Mouse (Mus musculus) ES-Bruce4 (cell line): Measurements from ENCODE around the gene Adh6b. TPM values are rescaled to one million over a fixed set of nuclear protein-coding genes. Genes with fewer than 3 reads are reported as not detected.

Source experiments
- H3K27ac ChIP-seq: 2 replicates; pipeline ENCODE4 v1.5.1; 2012; ENCODE audit warnings: low read length, inconsistent platforms; ENCODE audit not compliant: insufficient read depth
- H3K27me3 ChIP-seq: 2 replicates; pipeline ENCODE4 v1.6.1; 2012; ENCODE audit warnings: mild to moderate bottlenecking, low read length, inconsistent platforms; ENCODE audit not compliant: control insufficient read depth, poor library complexity, insufficient read depth, severe bottlenecking
- H3K36me3 ChIP-seq: 2 replicates; pipeline ENCODE4 v1.6.1; 2012; ENCODE audit warnings: inconsistent platforms, mild to moderate bottlenecking, low read length, moderate library complexity; ENCODE audit not compliant: control insufficient read depth, poor library complexity, insufficient read depth, severe bottlenecking
- H3K4me1 ChIP-seq: one replicate; pipeline ENCODE4 v1.8.1; 2011; ENCODE audit warnings: low read length; ENCODE audit not compliant: control insufficient read depth, insufficient read depth
- H3K4me3 ChIP-seq: 2 replicates; pipeline ENCODE4 v1.5.1; 2011; ENCODE audit warnings: low read depth, mild to moderate bottlenecking, low read length
- H3K9ac ChIP-seq: 2 replicates; pipeline ENCODE4 v1.6.1; 2012; ENCODE audit warnings: low read depth, mild to moderate bottlenecking, inconsistent platforms; ENCODE audit not compliant: poor library complexity, severe bottlenecking
- H3K9me3 ChIP-seq: replicated peaks from 2 replicates; pipeline ENCODE4 v1.6.1; 2012; ENCODE audit warnings: mild to moderate bottlenecking, low read length, inconsistent platforms; ENCODE audit not compliant: control insufficient read depth, poor library complexity, insufficient read depth, severe bottlenecking
- CTCF ChIP-seq: IDR thresholded peaks from one replicate; pipeline ENCODE4 v1.8.1; 2011; ENCODE audit warnings: low read depth, low read length
- EP300 ChIP-seq: IDR thresholded peaks from 2 replicates; pipeline ENCODE4 v1.6.1; 2011; ENCODE audit warnings: low read depth, low read length; ENCODE audit not compliant: insufficient read depth
- POLR2A ChIP-seq: IDR thresholded peaks from one replicate; pipeline ENCODE4 v1.8.1; 2011; ENCODE audit warnings: low read length; ENCODE audit not compliant: insufficient read depth
- polyA plus RNA-seq: library from polyadenylated mRNA; stranded (reverse); fragments of >200 nt; gene quantifications from 2 replicates; pipeline ENCODE4 v1.2.4, GENCODE M21; 2011; ENCODE audit warnings: low read depth; ENCODE audit not compliant: missing spikeins, insufficient read depth, insufficient read length

Gene Adh6b
- polyA plus RNA-seq = not detected in 2 replicates

DNA sequence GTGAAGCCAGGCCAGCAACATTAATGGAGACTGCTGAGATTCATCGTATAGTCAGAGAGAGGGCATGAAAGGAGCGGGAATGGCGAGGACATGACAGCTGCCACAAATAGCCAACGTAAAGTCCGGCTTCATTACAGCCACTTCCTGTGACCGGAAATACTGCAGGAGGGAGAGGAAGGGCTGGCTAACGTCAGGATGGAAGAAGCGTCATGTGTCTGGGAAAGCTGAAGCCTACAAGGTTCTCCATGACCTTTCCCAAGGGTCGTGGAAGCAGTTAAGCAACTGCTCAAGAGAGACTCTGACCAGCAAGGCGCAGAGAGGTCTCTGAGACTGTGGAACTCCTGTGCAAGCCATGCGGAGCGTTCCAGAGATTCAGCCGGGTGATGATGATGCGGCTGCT is at the start of gene Adh6b:
TSS of gene Adh6b (plus strand) at position 305 of the 400 bp plus-strand sequence.
- Histone ChIP-seq H3K9ac (no peak within 1 kb of the TSS), H3K27me3 (no peaks in the 10 kb centered on the region), H3K9me3 (no peaks in the 10 kb centered on the region), H3K36me3 (no peaks in the 10 kb centered on the region), H3K4me3 (no peak within 1 kb of the TSS), H3K4me1 (no peaks in the 10 kb centered on the region), H3K27ac (no peak within 1 kb of the TSS)
- TF ChIP-seq CTCF = no peak
- no peak for TF ChIP-seq EP300
- TF ChIP-seq POLR2A = no peak

DNA sequence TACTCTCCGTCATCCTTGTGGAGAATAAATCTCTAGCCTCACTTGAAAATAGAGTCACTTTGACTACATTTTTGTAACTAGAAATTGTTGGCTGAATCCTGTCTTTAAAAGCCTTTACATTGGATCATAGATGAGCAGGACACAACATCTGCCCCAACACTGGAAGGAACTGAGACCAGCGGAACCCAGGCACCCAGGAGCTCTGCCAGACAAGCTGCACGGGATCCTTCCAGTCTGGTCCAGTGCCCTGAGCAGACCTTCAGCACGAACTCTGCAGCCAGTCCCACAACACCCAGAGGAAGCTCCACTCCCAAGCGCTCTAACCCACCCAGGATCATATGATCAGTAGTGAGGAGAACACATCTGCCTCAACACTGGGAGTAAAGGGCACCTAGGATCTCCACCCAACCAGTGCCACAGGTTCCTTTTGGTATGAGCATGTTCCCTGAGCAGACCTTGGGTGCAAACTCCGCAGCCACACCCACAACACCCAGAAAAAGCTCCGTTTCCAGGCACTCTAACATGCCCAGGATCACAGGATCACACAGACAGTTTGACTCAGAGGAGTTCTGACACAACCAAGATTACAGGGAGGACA is 48.2 kb upstream of the Adh6b start:
- Histone ChIP-seq H3K36me3 (no peaks in the 10 kb centered on the region), H3K9me3 (peaks cover 9% of the 10 kb centered on the region), H3K4me3 (no peak overlapping the region), H3K4me1 (no peaks in the 10 kb centered on the region), H3K27ac (no peak overlapping the region), H3K27me3 (no peaks in the 10 kb centered on the region), H3K9ac (no peak overlapping the region)
- TF ChIP-seq EP300 = no peak
- TF ChIP-seq CTCF = no peak
- no peak for TF ChIP-seq POLR2A

DNA sequence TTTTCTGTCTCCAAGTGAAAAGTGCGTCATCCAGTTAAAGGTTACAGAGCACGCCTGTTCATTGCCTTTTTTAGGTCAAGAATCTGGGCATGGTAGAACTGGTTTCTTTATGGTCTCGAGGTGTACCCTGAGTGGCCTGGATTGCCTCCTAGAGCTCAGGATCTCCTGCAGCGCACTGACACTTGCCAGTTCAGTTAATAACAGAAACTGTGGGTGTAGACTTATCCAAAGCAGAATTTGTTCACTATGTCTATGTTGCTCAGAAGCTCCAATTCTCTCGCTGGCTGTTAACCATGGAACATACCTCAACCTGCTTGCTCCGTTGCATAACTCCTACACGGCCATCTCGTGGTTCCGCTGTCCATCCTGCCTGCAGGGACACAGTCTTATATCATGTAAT is 41.4 kb upstream of the Adh6b start:
- Histone ChIP-seq H3K4me3 (no peak overlapping the region), H3K27ac (no peak overlapping the region), H3K27me3 (no peaks in the 10 kb centered on the region), H3K36me3 (no peaks in the 10 kb centered on the region), H3K9me3 (peaks cover 9% of the 10 kb centered on the region), H3K9ac (no peak overlapping the region), H3K4me1 (no peaks in the 10 kb centered on the region)
- TF ChIP-seq CTCF = no peak
- no peak for TF ChIP-seq EP300
- TF ChIP-seq POLR2A = no peak

DNA sequence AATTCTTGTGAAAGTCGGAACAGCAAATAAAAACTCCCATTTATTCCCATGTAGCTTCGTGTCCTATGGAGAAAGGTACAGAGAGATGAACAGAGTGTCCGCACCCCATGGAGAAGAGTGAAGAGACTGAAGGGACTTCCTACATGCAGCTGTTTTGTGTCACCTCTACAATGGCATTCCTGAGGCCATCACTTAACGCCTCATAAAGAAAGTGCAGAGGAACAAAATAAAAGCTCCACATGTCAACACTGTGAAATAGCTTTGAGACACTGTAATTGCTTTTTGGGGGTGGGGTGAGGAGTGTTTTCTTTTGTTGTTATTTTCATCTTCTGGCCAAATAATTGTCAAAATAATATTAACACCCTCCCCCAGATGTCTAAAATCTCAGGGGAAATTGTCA is 38.9 kb upstream of the Adh6b start:
- no peak for TF ChIP-seq CTCF
- no peak for TF ChIP-seq POLR2A
- TF ChIP-seq EP300 = no peak
- Histone ChIP-seq H3K4me1 (no peaks in the 10 kb centered on the region), H3K27ac (no peak overlapping the region), H3K36me3 (no peaks in the 10 kb centered on the region), H3K9ac (no peak overlapping the region), H3K9me3 (peaks cover 7% of the 10 kb centered on the region), H3K4me3 (no peak overlapping the region), H3K27me3 (no peaks in the 10 kb centered on the region)

DNA sequence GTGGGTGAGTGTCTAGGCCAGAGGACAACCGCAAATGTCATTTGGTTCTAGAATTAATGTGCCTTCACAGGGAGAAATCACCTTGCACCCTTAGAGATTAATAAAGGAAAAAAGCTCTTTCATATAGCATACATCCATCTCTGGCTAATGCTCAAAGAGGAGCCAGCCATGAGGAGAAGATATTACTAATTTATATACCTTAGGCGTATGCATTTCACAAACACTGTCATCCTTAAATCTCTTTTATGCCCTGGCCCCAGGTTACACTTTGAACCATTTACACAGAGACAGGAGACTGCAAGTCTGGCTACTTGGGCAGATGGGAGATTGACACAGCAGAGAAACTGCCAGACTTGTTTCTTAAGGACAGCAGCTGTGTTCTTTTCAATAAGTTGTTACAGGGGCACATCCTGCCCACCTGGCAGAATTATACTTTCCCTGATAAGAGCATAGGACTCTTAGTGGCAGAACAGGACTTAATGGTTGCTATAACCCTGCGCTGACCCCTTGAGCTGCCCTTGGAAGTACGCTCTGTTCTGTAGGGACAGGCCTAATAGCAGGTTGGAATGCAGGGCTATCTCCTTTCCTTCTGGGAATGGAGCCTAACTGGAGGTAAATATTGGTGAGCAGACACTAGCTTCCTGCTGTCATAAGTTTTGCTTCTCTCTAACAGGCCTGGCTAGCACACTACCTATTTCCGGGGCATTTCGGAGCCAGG is 37.6 kb upstream of the Adh6b start:
- H3K27ac ChIP-seq = no peak overlapping the region
- TF ChIP-seq EP300 (no peak), POLR2A (no peak), CTCF (no peak)

DNA sequence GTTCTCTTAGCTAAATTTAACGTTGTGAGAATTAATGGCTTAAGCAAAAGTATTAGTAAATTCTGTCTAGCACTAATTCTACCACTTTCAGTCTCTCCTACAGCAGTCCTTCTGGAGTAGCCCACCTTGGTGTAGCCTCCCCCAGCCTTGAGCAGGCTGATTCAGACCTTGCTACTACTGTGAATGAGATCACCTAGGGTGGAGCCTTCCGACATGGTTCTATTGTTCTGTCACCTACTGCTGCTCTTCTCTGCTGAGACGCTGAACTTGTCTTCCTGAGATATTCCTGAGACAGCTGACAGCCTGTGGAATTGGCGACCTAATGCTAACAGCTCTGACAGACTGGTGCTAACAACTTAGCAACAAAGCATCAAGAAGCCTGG is 37.1 kb upstream of the Adh6b start:
- Histone ChIP-seq H3K36me3 (no peaks in the 10 kb centered on the region), H3K27ac (no peak overlapping the region), H3K27me3 (no peaks in the 10 kb centered on the region), H3K9me3 (no peaks in the 10 kb centered on the region), H3K4me1 (no peaks in the 10 kb centered on the region), H3K4me3 (no peak overlapping the region), H3K9ac (no peak overlapping the region)
- TF ChIP-seq EP300 = no peak
- TF ChIP-seq CTCF = no peak

More for the DNA sequence above, 37.6 kb upstream of the Adh6b start:
- H3K9ac ChIP-seq = no peak overlapping the region
- H3K4me1 ChIP-seq = no peaks in the 10 kb centered on the region
- no peaks in the 10 kb centered on the region for H3K27me3 ChIP-seq
- H3K4me3 ChIP-seq = no peak overlapping the region
- H3K9me3 ChIP-seq = no peaks in the 10 kb centered on the region
- H3K36me3 ChIP-seq = no peaks in the 10 kb centered on the region
